14 mouse cellular contexts compared by ENCODE assay signal in genomic region chr14:120336841-120337240, GRCm38 (mm10).
A peak's percentile ranks its signal among the peaks of the same experiment; 100 is the strongest.
DNase-seq lines count a peak whose midpoint lies in the region; ATAC-seq and TF ChIP-seq lines count a peak whose summit lies in the region.
"Had no signal": no experiment of that assay in that cellular context is flagged by ENCODE, and none has a peak within 500 bp of the region (broad histone marks: within the 10 kb centered on the region; RNA-seq: fewer than 3 reads in every experiment).

No protein-coding gene starts in this region.

- WGBS in kidney, adult 2 months, result 52% methylated on average over 8 of the region's 8 CpGs
- WGBS in lung, postnatal 0 days, result 54% methylated on average over 8 of the region's 8 CpGs
- WGBS in small intestine, adult 2 months, result 32% methylated on average over 8 of the region's 8 CpGs

- no peaks in the 10 kb centered on the region for H3K27me3 ChIP-seq in kidney, adult 2 months (replicated peaks; ENCODE audit: control insufficient read depth, insufficient read depth, low read length)
- H3K27me3 ChIP-seq in lung, postnatal 0 days (replicated peaks; ENCODE audit: insufficient read depth, low read length), result no peaks in the 10 kb centered on the region
- H3K27me3 ChIP-seq in small intestine, adult 2 months (ENCODE audit: control insufficient read depth, insufficient read depth, low read length), result no peaks in the 10 kb centered on the region
- H3K27me3 ChIP-seq: forebrain, embryonic 12.5 days; liver, embryonic 15.5 days had no signal

- no peaks in the 10 kb centered on the region for H3K36me3 ChIP-seq in kidney, adult 2 months (ENCODE audit: control insufficient read depth, insufficient read depth, low read length)
- no peaks in the 10 kb centered on the region for H3K36me3 ChIP-seq in lung, postnatal 0 days (ENCODE audit: insufficient read depth, low read length)
- no peaks in the 10 kb centered on the region for H3K36me3 ChIP-seq in small intestine, adult 2 months (ENCODE audit: control insufficient read depth, insufficient read depth, low read length)
- H3K36me3 ChIP-seq: forebrain, embryonic 12.5 days; liver, embryonic 15.5 days had no signal

- no peak for TF ChIP-seq EP300 in lung, postnatal 0 days (IDR thresholded peaks at IDR 0.05)

- no peak overlapping the region for H3K9ac ChIP-seq in lung, postnatal 0 days (replicated peaks; ENCODE audit: low read depth)
- H3K9ac ChIP-seq: forebrain, embryonic 12.5 days; liver, embryonic 15.5 days had no signal

- H3K27ac ChIP-seq in kidney, adult 2 months (ENCODE audit: insufficient read depth, low read depth, low read length), result peak overlapping the region; percentile 44
- 0 out of 2 replicates have a peak overlapping the region, but pooled peaks have one; percentile 26 for H3K27ac ChIP-seq in lung, postnatal 0 days (ENCODE audit: low read length)
- H3K27ac ChIP-seq in small intestine, adult 2 months (ENCODE audit: insufficient read depth, low read depth, low read length), result peak overlapping the region; percentile 56
- H3K27ac ChIP-seq: forebrain, embryonic 12.5 days; liver, embryonic 15.5 days had no signal

- peaks cover 30% of the 10 kb centered on the region for H3K4me1 ChIP-seq in kidney, adult 2 months (ENCODE audit: control insufficient read depth, insufficient read depth, low read length)
- peaks cover 29% of the 10 kb centered on the region; the same call in 1 of the 2 replicates for H3K4me1 ChIP-seq in lung, postnatal 0 days (ENCODE audit: insufficient read depth, low read depth, low read length)
- peaks cover 31% of the 10 kb centered on the region for H3K4me1 ChIP-seq in small intestine, adult 2 months (ENCODE audit: control insufficient read depth, insufficient read depth, insufficient read length, low read length)
- H3K4me1 ChIP-seq: liver, embryonic 15.5 days had no signal

- no peak for TF ChIP-seq CTCF in kidney, adult 2 months (conservative IDR thresholded peaks at IDR 0.05; ENCODE audit: insufficient read depth, insufficient read length, low read depth, low read length)
- TF ChIP-seq CTCF in lung, postnatal 0 days (IDR thresholded peaks at IDR 0.05), result no peak
- no peak for TF ChIP-seq CTCF in small intestine, adult 2 months (IDR thresholded peaks at IDR 0.05; ENCODE audit: extremely low read depth, insufficient read length, insufficient replicate concordance, low read depth, low read length)

- H3K9me3 ChIP-seq in lung, postnatal 0 days (ENCODE audit: low read length), result no peaks in the 10 kb centered on the region
- H3K9me3 ChIP-seq: forebrain, embryonic 12.5 days; liver, embryonic 15.5 days had no signal

- no peak for TF ChIP-seq POLR2A in kidney, adult 2 months (IDR thresholded peaks at IDR 0.05; ENCODE audit: low read depth, low read length)
- TF ChIP-seq POLR2A in small intestine, adult 2 months (IDR thresholded peaks at IDR 0.05; ENCODE audit: low read depth, low read length), result no peak

- ATAC-seq in lung, postnatal 0 days, result no peak
- ATAC-seq: inflammation-experienced regulatory T-cells, adult 6 months had no signal

- no peak overlapping the region for H3K4me2 ChIP-seq in lung, postnatal 0 days (replicated peaks; ENCODE audit: low read depth, low read length)
- H3K4me2 ChIP-seq: forebrain, embryonic 12.5 days; liver, embryonic 15.5 days had no signal

- H3K4me3 ChIP-seq in kidney, adult 2 months (ENCODE audit: insufficient read depth, low read depth, low read length), result no peak overlapping the region
- H3K4me3 ChIP-seq in lung, postnatal 0 days (ENCODE audit: low read depth, low read length), result no peak overlapping the region
- no peak overlapping the region for H3K4me3 ChIP-seq in small intestine, adult 2 months (ENCODE audit: low read depth, low read length)
- H3K4me3 ChIP-seq: forebrain, embryonic 12.5 days; liver, embryonic 15.5 days had no signal

- peak; percentile 28 for DNase-seq in adrenal gland, postnatal 14 days
- DNase-seq in adrenal gland, postnatal 25 days, result no peak
- DNase-seq in kidney, adult 2 months, result no peak
- no peak for DNase-seq in kidney, adult 11 months
- DNase-seq in lung, postnatal 0 days (ENCODE audit: low spot score), result no peak
- no peak for DNase-seq in lung, postnatal 10 days
- no peak for DNase-seq in left cerebral cortex, adult 9 months (ENCODE audit: low spot score in 2 of 2)
- DNase-seq: cerebellum, postnatal 14 days; right cerebral cortex, postnatal 4 days; thymus, adult 18-20 months had no signal
